Mouse (Mus musculus) R1 (cell line): Measurements from ENCODE around the gene Carns1.
"Not testable (repeated sequence)": the region's sequence is repeated elsewhere in the genome, so short reads cannot be mapped to it uniquely, and the experiment has no call there.

ENCODE experiments used
- DNase-seq: peaks from one replicate; pipeline ENCODE4 v3.0.0-alpha.2; 2018; ENCODE audit warnings: low read depth, low spot score

Gene Carns1

GRCm38 (mm10) chr19:4131768-4132167, 43.5 kb downstream of the Carns1 start:
- no peak for DNase-seq

DNA sequence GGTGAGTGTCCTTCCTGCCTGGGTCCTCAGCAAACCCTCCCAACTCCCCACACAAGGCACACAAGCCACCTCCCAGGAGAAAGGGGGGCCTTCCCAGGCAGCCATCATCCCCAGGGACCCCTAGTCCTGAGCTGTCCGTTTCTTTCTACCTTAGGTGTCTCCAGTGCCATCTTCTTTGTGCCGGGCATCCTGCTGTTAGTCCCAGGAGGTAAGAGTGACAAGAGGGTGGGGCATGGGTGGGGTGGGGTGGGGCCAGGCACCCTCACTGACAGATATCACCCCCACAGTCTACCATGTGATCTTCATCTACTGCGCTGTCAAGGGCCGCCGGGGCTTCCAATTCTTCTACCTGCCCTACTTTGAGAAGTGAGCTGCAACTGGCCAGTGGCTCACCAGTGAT, 44.2 kb downstream of the Carns1 start:
- no peak for DNase-seq

- no peak for DNase-seq
Observed at GRCm38 (mm10) chr19:4130106-4130505, 45.2 kb downstream of the Carns1 start.

DNA sequence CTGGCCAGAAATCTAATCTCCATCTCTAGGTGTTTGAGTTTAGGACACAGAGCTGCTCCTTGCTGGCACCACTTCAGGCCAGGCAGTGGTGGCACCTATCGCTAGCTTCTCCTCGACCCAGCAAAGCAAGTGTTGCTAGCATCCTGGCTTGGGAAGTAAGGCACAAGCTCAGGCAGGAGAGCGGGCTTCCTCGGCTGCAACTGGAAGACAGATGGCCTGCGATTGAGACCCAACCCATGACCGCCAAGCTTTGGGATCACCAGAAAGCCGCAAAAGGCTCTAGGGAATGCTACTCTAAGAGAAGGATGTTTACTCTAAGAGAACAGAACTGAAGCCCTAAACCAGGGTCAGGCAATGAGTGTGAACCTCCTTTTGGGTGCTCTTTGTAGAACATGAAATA, 45.8 kb downstream of the Carns1 start:
- no peak for DNase-seq

- DNase-seq, result no peak
Observed at GRCm38 (mm10) chr19:4126759-4127495, 48.4 kb downstream of the Carns1 start.

DNA sequence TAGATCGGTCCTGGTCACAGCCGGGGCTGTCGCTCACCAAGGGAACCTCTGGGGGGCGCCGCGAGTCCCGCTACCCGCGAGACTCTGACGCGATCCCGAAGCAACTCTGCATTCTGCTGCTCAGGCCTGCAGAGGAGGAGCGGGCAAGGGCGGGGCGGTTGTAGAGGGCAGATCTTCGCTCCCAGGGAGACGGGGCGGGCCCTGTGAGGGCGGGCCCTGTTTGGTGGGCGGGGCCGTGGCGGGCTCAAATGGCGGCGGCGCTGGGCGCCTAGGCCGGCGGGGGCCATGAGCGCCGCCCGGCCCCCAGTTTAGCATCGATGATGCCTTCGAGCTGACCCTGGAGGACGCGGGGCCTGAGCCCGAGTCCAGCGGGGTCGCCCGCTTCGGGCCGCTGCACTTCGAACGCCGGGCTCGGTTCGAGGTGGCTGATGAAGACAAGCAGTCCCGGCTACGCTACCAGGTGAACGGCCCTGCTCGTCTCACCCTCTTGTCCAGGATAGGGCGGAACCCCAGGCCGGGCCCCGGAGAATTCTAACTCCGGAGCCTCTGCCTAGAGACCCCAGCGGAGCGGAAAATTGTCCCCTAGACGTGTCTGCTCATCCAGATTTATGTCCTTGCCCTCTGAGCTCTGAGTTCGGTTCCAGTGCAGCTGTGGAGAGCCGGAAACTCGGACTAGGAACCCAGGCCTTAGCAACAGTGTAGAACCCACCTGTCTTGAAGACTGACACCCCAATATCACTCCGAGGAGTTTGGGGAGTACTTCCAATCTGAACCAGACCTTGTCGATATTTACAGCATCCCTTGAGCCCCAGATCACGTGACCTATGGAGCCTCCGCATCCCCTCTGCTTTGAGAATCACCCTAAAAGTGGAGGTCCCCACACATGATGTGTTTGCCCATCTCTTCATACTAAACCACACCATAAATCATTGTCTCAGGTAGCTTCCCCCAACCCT, 49.3 kb downstream of the Carns1 start, which contains the start of gene Aip:
Gene Aip (minus strand): TSS at position 118 of the 956 bp plus-strand sequence.
- peak; percentile 98 for DNase-seq

- DNase-seq, result not testable (repeated sequence)
Observed at GRCm38 (mm10) chr19:4125268-4125667, 50.0 kb downstream of the Carns1 start.

GRCm38 (mm10) chr19:4124432-4124831, 50.8 kb downstream of the Carns1 start:
- no peak for DNase-seq

GRCm38 (mm10) chr19:4122411-4123370, 52.6 kb downstream of the Carns1 start:
- no peak for DNase-seq

- not testable (repeated sequence) for DNase-seq
Observed at GRCm38 (mm10) chr19:4121896-4122295, 53.4 kb downstream of the Carns1 start.

- peak; percentile 99 for DNase-seq
Observed at GRCm38 (mm10) chr19:4121097-4121805, 54.0 kb downstream of the Carns1 start.

DNA sequence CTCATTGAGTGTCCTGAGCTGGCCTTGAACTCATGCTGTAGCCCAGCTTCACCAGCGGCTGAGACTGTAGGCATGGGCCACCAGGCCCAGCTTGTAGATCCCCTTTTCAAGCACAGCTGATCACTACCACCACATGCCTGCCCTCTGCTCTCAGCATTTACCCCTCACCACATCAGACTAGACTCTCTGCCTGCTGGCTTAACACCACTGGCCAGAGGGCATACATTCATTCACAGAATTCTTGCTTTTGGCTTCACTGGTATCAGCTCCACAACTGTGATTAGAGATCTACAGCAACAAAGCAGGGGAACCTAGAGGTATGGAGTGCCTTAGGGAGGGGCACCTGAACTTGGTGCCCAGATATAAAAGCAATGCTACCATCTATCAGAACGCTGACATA, 54.8 kb downstream of the Carns1 start:
- no peak for DNase-seq

DNA sequence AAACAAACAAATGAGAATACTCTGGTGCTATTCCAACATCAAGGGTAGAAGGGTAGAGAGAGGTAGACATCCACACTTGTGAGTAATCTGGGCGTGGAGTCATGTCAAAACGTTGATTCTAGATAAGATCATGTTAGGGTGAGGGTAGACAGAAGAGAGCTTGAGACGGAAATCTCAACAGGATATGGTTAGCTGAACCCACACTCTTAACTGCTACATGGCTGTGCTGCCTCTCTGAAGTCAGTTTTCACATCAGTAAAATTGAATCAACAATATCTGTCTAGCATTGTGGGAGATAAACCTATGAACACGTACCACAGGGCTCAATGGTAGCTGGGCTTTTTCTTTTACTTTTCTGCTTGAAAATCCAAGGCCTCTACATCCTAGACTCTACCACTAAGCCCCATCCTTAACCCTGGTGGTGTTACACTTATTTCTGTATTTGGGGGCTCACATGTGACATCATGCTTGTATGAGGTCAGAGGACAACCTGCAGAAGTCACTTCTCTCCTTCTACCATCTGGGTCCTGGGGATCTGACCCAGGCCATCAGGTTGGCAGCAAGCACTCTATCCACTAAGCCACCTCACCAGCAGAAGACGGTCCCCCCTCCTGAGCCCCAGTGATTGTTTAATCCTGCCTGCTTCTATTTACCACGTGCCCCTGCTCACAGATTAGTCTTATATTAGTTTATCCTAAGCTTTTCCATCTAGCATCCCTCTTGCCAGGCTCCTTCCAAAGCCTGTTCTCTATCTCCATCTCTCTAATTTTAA, 55.4 kb downstream of the Carns1 start:
- no peak for DNase-seq

DNA sequence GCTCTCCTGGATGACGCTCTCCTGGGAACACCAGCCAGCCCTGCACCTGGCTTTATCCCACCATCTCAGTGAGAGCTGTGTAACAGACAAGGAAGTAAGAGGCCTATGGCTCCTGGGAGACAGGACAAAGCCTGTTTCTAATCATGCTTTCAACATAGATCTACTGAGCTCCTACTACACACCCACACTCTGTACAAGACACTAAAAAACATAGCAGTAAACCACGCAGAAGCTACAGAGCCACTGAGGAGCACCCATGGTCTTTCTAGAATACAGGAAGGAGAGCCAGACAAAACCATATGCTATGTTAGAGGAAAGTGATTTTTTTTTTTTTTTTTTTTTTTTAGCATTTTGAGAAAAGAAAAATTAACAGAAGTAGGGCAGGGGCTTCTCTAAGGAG, 56.9 kb downstream of the Carns1 start:
- no peak for DNase-seq

DNA sequence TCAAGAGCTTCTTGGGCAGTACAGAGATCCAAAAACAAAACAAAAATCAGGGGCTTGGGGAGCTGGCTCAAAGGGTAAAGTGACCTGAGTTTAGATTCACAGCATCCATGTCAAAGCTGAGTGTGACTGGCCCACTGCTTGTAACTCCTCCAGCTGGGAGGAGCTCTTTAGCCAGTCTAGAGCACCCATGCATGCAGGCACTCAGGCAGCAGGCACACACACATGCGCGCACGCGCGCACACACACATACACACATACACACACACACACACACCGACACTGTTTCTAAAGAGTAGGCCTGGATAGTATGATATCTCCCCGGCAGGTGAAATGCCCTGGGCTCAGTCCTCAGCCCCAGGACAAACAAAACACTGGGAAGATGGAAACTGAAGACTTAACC, 58.3 kb downstream of the Carns1 start:
- DNase-seq, result no peak

DNA sequence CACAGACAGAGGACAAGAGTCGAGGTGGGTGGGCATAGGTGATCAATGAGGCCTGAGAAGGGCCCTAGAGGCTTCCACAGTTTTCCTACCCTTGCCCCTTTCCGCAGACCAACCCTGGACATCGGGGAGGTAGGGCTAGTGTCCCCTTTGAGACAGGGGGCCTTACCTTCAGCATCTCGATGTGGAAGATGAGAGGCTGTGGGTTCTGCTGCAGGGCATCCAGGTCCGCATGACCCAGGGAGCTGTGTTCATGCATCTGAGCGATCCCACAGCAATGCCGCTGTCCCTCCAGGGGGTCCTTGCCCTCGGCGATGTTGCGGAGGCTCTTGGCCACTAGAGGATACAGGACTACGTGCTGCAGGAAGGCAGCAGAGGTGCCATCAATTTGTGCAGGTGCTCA, 59.5 kb downstream of the Carns1 start:
- DNase-seq, result no peak

GRCm38 (mm10) chr19:4115144-4115543, 60.1 kb downstream of the Carns1 start:
- DNase-seq, result no peak

DNA sequence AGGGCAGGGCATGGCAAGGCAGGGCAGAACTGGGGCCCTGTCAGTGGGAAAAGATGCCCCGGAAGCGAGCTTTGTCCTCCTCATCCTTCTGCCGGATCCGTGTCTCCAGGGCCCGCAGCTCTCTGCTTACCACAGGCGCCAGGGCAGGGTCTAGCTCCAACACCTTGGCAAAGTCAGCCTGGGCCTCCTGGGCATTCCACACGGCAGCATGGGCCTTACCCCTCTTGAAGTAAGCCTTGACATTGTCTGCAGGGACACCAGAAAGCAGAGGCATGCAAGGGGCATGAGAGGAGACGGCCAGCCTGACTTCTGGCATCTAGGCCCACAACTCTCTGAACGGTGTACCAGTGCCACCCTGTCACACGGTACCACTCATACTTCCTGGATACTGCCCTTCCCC, 60.7 kb downstream of the Carns1 start:
- DNase-seq, result no peak
